Mouse (Mus musculus): ENCODE results near the gene Klf16. TPM values are rescaled to one million over a fixed set of nuclear protein-coding genes. Genes with fewer than 3 reads are reported as not detected.

The Klf16 gene
- total and polyA plus RNA-seq, 3 experiments: 14.1 to 94.0 (median 38.2) TPM

DNA sequence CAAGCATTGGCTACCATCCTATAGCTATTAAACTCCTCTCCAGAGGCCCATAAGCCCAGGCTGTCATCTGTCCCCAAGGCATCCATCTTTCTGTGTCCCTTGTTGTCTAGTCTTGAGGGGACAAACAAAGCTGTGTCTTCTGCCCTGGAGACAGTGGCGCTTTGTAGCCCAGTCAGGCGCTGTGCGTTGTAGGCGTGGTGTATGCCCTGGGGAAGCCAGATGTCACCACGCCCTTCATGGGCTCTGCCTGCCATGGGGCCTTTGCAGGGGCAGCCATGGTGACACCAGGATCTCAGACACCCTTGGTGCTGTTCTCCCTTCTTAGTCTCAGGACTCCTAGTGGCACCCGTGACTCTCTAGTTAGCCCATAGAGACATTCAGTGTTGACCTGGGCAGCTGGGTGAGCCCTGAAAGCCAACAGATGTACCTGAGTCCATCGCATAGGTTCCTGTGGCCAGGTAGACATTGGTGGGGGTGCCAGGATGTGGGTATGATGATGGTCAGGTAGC is 26.9 kb upstream of the Klf16 start:
- Histone ChIP-seq H3K36me3 (replicated peaks in 1 of 2; ENCODE audit: control insufficient read depth in 1 of 2, insufficient read depth in 1 of 2, low read length in 1 of 2) (peaks cover 34 to 47% of the 10 kb centered on the region in 2 experiments), H3K4me2 (ENCODE audit: insufficient read depth, low read depth, poor library complexity, severe bottlenecking) (peak overlapping the region; percentile 92), H3K9ac (ENCODE audit: insufficient read depth, low read depth) (peak overlapping the region; percentile 95), H3K27ac (ENCODE audit: insufficient read depth, low read depth) (0 out of 2 replicates have a peak overlapping the region, but pooled peaks have one; percentile 43), H3K4me3 (replicated peaks in 1 of 3; ENCODE audit: low read depth in 2 of 3, low read length in 2 of 3, poor library complexity in 1 of 3) (peak overlapping the region; percentile 60 to 92 (median 89)), H3K4me1 (ENCODE audit: control insufficient read depth in 1 of 2, insufficient read depth in 2 of 2) (peaks cover 15 to 37% of the 10 kb centered on the region in 2 experiments), H3K9me3 (replicated peaks; ENCODE audit: low read length) (no peaks in the 10 kb centered on the region), H3K79me2 (replicated peaks; ENCODE audit: control insufficient read depth, extremely low read depth, insufficient read depth, poor library complexity, severe bottlenecking) (peaks cover 35% of the 10 kb centered on the region), H3K27me3 (replicated peaks) (no peaks in the 10 kb centered on the region)
- dilution Hi-C loops (cut with MboI; ENCODE audit: extremely low pct_ligation_motif_present, extremely low pct_unique_long_range_greater_than_20kb, low sequenced_read_pairs) (no loop called here), in situ Hi-C loops (cut with MboI; ENCODE audit: low pct_ligation_motif_present, low pct_unique_long_range_greater_than_20kb, low sequenced_read_pairs) (no loop called here)
- TF ChIP-seq PAX5 (IDR thresholded peaks at IDR 0.05; ENCODE audit: low read length): no peak
- no peak for TF ChIP-seq ZNF384 (IDR thresholded peaks at IDR 0.05; ENCODE audit: low read depth, low read length)
- no peak for TF ChIP-seq USF1 (IDR thresholded peaks at IDR 0.05; ENCODE audit: low read depth, low read length)
- TF ChIP-seq IRF4 (IDR thresholded peaks at IDR 0.05; ENCODE audit: low read depth, low read length): no peak
- TF ChIP-seq ZMIZ1 (IDR thresholded peaks at IDR 0.05; ENCODE audit: low read depth, low read length): no peak
- TF ChIP-seq ELF1 (IDR thresholded peaks at IDR 0.05; ENCODE audit: low read depth, low read length): no peak
- no peak for TF ChIP-seq MEF2A (IDR thresholded peaks at IDR 0.05; ENCODE audit: borderline replicate concordance, low read depth, low read length)
- no peak for TF ChIP-seq EP300 (IDR thresholded peaks at IDR 0.05; ENCODE audit: low read length)
- no peak for TF ChIP-seq HCFC1 (IDR thresholded peaks at IDR 0.05; ENCODE audit: low read depth, low read length)
- no peak for TF ChIP-seq CTCF (conservative IDR thresholded peaks at IDR 0.05 in 1 of 2, IDR thresholded peaks at IDR 0.05 in 1 of 2; ENCODE audit: low read depth in 2 of 2, low read length in 2 of 2)
- no peak for TF ChIP-seq JUND (conservative IDR thresholded peaks at IDR 0.05; ENCODE audit: low read depth, low read length)
- TF ChIP-seq KAT2A (IDR thresholded peaks at IDR 0.05; ENCODE audit: insufficient replicate concordance, low read length): no peak
- no peak for TF ChIP-seq UBTF (IDR thresholded peaks at IDR 0.05; ENCODE audit: low read depth, low read length)
- DNase-seq (ENCODE audit: extremely low read depth): peak; percentile 51

GRCm38 (mm10) chr10:80603364-80603763 is 26.2 kb upstream of the Klf16 start:
- dilution Hi-C loops (cut with MboI; ENCODE audit: extremely low pct_ligation_motif_present, extremely low pct_unique_long_range_greater_than_20kb, low sequenced_read_pairs): no loop called here

More at GRCm38 (mm10) chr10:80603364-80603763, 26.2 kb upstream of the Klf16 start:
- Histone ChIP-seq H3K4me2 (ENCODE audit: insufficient read depth, low read depth, poor library complexity, severe bottlenecking) (peak overlapping the region; percentile 92), H3K27me3 (replicated peaks) (no peaks in the 10 kb centered on the region), H3K36me3 (replicated peaks in 1 of 2; ENCODE audit: control insufficient read depth in 1 of 2, insufficient read depth in 1 of 2, low read length in 1 of 2) (peaks cover 27 to 40% of the 10 kb centered on the region in 2 experiments), H3K4me1 (ENCODE audit: control insufficient read depth in 1 of 2, insufficient read depth in 2 of 2) (peaks cover 15 to 32% of the 10 kb centered on the region in 2 experiments), H3K79me2 (replicated peaks; ENCODE audit: control insufficient read depth, extremely low read depth, insufficient read depth, poor library complexity, severe bottlenecking) (peaks cover 35% of the 10 kb centered on the region), H3K27ac (ENCODE audit: insufficient read depth, low read depth) (peak overlapping the region; percentile 43), H3K9me3 (replicated peaks; ENCODE audit: low read length) (no peaks in the 10 kb centered on the region), H3K9ac (ENCODE audit: insufficient read depth, low read depth) (peak overlapping the region; percentile 95), H3K4me3 (replicated peaks in 1 of 3; ENCODE audit: low read depth in 2 of 3, low read length in 2 of 3, poor library complexity in 1 of 3) (peak overlapping the region; percentile 60 to 92 (median 89))
- in situ Hi-C loops (cut with MboI; ENCODE audit: low pct_ligation_motif_present, low pct_unique_long_range_greater_than_20kb, low sequenced_read_pairs): no loop called here
- no peak for DNase-seq (ENCODE audit: extremely low read depth)
- TF ChIP-seq MAX (IDR thresholded peaks at IDR 0.05; ENCODE audit: low read length): no peak
